Mouse (Mus musculus) heart, adult 8-10 months (tissue): ENCODE measurements around the gene Gpr176. TPM values are rescaled to one million over a fixed set of nuclear protein-coding genes. Genes with fewer than 3 reads are reported as not detected.

Source experiments
- DNase-seq: peaks from one replicate; pipeline ENCODE4 v3.0.0; 2022; ENCODE audit warnings: low spot score
- microRNA-seq: library from miRNA; unstranded; fragments of <30 nt; microRNA quantifications from one replicate; pipeline ENCODE4 v1.2.0, GENCODE M21; 2022
- total RNA-seq, 4 experiments: library from RNA; stranded (reverse); gene quantifications; 2 replicates each; pipeline ENCODE4 v1.2.4; 2022

Gene Gpr176
- total RNA-seq, 4 experiments from 2014 or later: 0.08 to 0.11 TPM; not detected in 2

GRCm38 (mm10) chr2:118245914-118246313, 127.3 kb downstream of the Gpr176 start:
- DNase-seq: peak; percentile 66

GRCm38 (mm10) chr2:118236196-118236595, 137.0 kb downstream of the Gpr176 start:
- DNase-seq: no peak

GRCm38 (mm10) chr2:118235614-118236013, 137.6 kb downstream of the Gpr176 start:
- DNase-seq: no peak

- DNase-seq: no peak
Observed at GRCm38 (mm10) chr2:118230544-118230943, 142.7 kb downstream of the Gpr176 start.

- DNase-seq: no peak
Observed at GRCm38 (mm10) chr2:118228486-118229079, 144.6 kb downstream of the Gpr176 start.

Small RNA genes lying within 50 kb of the gene (microRNA-seq; reads per million reads assigned to microRNA genes)
- gene Gm22800: not detected

Other genes with a start within 250 kb of the Gpr176 start
- gene Fsip1, start 116.5 kb downstream of the Gpr176 start, total RNA-seq: not detected
- 1 to 10 TPM; 4.7 to 6.0 (median 5.6) TPM for gene Eif2ak4, start 15.2 kb upstream of the Gpr176 start, total RNA-seq
- gene Srp14, start 106.3 kb upstream of the Gpr176 start, total RNA-seq: 100 to 1,000 TPM; 124 to 135 (median 133) TPM
- 1 to 10 TPM; 2.8 to 9.8 (median 7.7) TPM for gene Bmf, start 176.3 kb upstream of the Gpr176 start, total RNA-seq
- gene Bub1b, start 224.8 kb upstream of the Gpr176 start, total RNA-seq: under 1 TPM; 0.56 to 0.94 (median 0.60) TPM